Mouse (Mus musculus): ENCODE results near the gene Mtcl1. TPM values are rescaled to one million over a fixed set of nuclear protein-coding genes. Genes with fewer than 3 reads are reported as not detected.
"Not testable (repeated sequence)": the region's sequence is repeated elsewhere in the genome, so short reads cannot be mapped to it uniquely, and the experiment has no call there.

Mtcl1 gene
- polyA plus RNA-seq, 1 experiment from 2014 or later = 0.21 TPM

DNA sequence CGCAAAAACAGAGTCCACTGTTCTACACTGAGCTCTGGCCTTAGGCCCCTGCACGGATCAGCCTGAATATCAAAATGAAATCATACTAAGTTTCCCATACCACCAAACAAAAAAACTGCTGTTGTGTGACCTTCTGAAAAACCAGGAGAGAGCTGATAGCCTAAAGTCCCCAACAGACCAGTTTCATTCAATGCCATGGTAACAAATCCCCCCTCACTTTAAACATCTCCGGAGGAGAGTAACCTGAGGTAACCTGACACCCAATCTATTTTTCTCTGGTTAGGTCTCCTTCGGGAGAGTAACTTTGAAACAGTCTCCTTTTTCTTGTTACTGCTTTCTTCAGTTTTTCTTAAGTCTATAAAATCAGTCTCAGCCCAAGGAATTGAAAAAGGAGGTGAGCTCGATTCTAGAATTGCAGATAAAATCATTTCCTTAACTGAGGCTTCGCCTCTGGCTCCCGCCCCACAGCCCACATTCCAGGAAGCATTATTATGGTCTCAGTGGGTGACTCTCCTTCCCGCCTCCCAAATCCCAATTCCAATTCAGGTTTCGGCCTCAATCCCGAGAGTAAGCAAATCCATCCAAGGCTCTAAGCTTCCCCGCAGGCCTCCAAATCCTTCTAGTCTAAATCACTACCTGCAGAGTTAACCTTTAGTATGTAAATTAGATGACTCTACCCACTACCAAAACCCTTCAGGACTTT lies 10.3 kb downstream of the Mtcl1 start:
- H3K36me3 ChIP-seq (ENCODE audit: control insufficient read depth, insufficient read depth) = no peaks in the 10 kb centered on the region
- WGBS (ENCODE audit: insufficient replicate concordance) = 41% methylated on average over 11 of the region's 11 CpGs
- H3K9me3 ChIP-seq (replicated peaks; ENCODE audit: control insufficient read depth, low read length) = no peaks in the 10 kb centered on the region
- no peak overlapping the region for H3K9ac ChIP-seq (ENCODE audit: low read depth, low read length)
- ATAC-seq (ENCODE audit: low read depth) = no peak
- no peaks in the 10 kb centered on the region for H3K27me3 ChIP-seq (ENCODE audit: control insufficient read depth, insufficient read depth, low read depth, low read length)
- H3K4me2 ChIP-seq (ENCODE audit: low read depth, low read length) = no peak overlapping the region
- no peaks in the 10 kb centered on the region for H3K4me1 ChIP-seq (ENCODE audit: control insufficient read depth, low read depth, low read length)
- H3K4me3 ChIP-seq (ENCODE audit: low read depth, low read length) = no peak overlapping the region
- H3K27ac ChIP-seq (ENCODE audit: low read length) = no peak overlapping the region

DNA sequence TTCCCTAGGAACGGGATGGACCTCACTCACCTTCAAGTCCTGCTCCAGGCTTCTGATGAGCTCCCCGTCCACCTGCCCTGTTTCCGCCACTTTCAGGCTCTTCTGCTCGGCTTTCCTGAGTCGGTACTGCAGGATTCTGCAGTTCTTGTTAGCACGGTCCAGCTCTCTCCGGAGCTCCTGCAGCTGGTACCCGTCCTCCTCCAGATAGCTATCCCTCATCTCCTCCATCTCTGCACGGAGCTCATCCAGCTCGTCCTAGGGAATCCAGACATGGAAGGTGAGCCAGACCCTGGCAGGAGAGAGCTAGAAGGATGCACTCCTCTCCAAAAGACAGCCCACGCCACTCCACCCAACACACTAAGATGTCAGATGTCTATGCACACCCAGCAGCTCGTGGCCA lies 11.4 kb downstream of the Mtcl1 start:
- H3K4me3 ChIP-seq (ENCODE audit: low read depth, low read length) = no peak overlapping the region
- H3K27ac ChIP-seq (ENCODE audit: low read length) = no peak overlapping the region
- no peak overlapping the region for H3K4me2 ChIP-seq (ENCODE audit: low read depth, low read length)
- WGBS (ENCODE audit: insufficient replicate concordance) = 68% methylated on average over 12 of the region's 12 CpGs
- no peaks in the 10 kb centered on the region for H3K4me1 ChIP-seq (ENCODE audit: control insufficient read depth, low read depth, low read length)
- no peaks in the 10 kb centered on the region for H3K36me3 ChIP-seq (ENCODE audit: control insufficient read depth, insufficient read depth)
- no peak overlapping the region for H3K9ac ChIP-seq (ENCODE audit: low read depth, low read length)
- no peaks in the 10 kb centered on the region for H3K27me3 ChIP-seq (ENCODE audit: control insufficient read depth, insufficient read depth, low read depth, low read length)
- no peaks in the 10 kb centered on the region for H3K9me3 ChIP-seq (replicated peaks; ENCODE audit: control insufficient read depth, low read length)
- ATAC-seq (ENCODE audit: low read depth) = no peak

DNA sequence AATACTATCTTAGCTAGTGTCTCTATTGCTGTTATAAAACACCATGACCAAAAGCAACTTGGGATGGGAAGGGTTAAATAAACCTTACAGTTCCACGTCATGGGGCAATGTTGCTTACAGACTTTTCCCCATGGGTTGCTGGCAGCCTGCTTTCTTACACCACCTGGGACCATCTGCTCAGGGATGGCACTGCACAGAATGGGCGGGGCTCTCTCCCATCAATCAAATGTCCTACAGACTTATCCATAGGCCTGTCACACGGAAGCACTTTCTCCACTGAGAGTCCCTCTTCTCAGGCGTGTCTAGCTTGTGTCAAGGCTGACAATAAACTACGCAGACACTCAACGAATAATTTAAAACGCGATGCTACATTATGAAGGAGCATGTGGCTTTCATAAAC lies 12.7 kb downstream of the Mtcl1 start:
- Histone ChIP-seq H3K4me3 (ENCODE audit: low read depth, low read length) (no peak overlapping the region), H3K9ac (ENCODE audit: low read depth, low read length) (no peak overlapping the region), H3K4me2 (ENCODE audit: low read depth, low read length) (no peak overlapping the region), H3K9me3 (replicated peaks; ENCODE audit: control insufficient read depth, low read length) (no peaks in the 10 kb centered on the region), H3K4me1 (ENCODE audit: control insufficient read depth, low read depth, low read length) (no peaks in the 10 kb centered on the region), H3K27me3 (ENCODE audit: control insufficient read depth, insufficient read depth, low read depth, low read length) (no peaks in the 10 kb centered on the region), H3K36me3 (ENCODE audit: control insufficient read depth, insufficient read depth) (no peaks in the 10 kb centered on the region), H3K27ac (ENCODE audit: low read length) (no peak overlapping the region)
- WGBS (ENCODE audit: insufficient replicate concordance) = 61% methylated on average over 8 of the region's 8 CpGs
- ATAC-seq (ENCODE audit: low read depth) = no peak

DNA sequence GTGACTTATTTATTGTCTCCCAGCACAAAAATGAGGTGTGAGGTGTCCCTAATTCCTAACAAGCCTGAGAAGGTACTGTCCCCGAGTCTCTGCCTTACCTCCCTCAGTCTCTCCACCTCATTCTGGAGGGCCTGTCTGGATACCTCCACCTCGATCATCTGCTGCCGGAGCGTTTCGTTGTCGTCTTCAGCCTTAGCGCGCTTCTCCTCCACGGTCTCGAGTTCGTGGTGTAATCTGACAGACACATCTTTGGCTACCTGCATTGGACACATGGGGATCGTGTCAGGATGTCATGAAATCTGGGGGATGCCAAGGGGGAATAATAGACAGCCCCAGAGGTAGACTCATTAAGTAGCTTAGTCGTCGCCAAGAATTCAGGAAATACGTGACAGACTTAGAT lies 13.6 kb downstream of the Mtcl1 start:
- no peaks in the 10 kb centered on the region for H3K9me3 ChIP-seq (replicated peaks; ENCODE audit: control insufficient read depth, low read length)
- WGBS (ENCODE audit: insufficient replicate concordance) = 79% methylated on average over 15 of the region's 15 CpGs
- ATAC-seq (ENCODE audit: low read depth) = no peak

DNA sequence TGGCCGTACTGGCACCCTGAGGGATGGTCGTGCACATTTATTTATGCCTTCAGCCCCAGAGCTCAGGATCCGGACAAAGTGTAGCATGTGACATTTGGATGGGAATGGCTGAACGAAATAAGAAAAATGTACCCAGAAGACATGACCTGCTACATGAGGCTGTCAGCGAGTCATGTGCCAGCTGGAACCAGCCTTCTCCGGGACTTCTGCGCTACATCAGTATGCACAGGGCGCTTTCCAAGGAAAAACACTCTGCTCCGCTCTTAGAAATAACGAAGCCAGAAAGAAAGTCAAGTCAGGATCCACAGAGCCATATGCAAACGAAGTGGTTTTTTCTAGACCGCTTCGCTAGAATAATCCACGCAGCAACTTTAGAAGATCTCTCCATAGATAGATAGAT lies 14.5 kb downstream of the Mtcl1 start:
- no peak overlapping the region for H3K27ac ChIP-seq (ENCODE audit: low read length)

More for the DNA sequence above, 13.6 kb downstream of the Mtcl1 start:
- Histone ChIP-seq H3K27me3 (ENCODE audit: control insufficient read depth, insufficient read depth, low read depth, low read length) (no peaks in the 10 kb centered on the region), H3K4me2 (ENCODE audit: low read depth, low read length) (no peak overlapping the region), H3K36me3 (ENCODE audit: control insufficient read depth, insufficient read depth) (no peaks in the 10 kb centered on the region), H3K27ac (ENCODE audit: low read length) (no peak overlapping the region), H3K9ac (ENCODE audit: low read depth, low read length) (no peak overlapping the region), H3K4me1 (ENCODE audit: control insufficient read depth, low read depth, low read length) (no peaks in the 10 kb centered on the region), H3K4me3 (ENCODE audit: low read depth, low read length) (no peak overlapping the region)

DNA sequence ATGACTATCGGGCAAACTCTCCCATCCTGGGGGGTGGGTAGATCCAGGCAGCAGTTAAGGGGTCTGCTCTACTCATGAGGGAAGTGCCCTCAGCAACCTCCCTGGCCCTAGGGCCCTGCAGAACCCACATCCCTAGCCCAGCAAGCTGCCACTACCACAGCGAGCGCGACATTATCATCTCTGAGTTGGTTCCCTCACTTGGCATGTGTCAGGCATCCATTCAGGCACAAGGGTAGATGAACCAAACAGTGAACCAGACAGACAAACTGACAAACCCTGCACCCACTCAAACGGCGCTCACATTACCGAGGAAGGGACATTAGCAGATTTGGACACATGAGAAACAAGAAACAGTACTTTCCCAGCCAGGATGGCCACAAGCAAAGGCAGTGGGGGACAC lies 15.0 kb downstream of the Mtcl1 start:
- Histone ChIP-seq H3K27ac (ENCODE audit: low read length) (no peak overlapping the region), H3K9ac (ENCODE audit: low read depth, low read length) (no peak overlapping the region), H3K4me1 (ENCODE audit: control insufficient read depth, low read depth, low read length) (no peaks in the 10 kb centered on the region), H3K4me3 (ENCODE audit: low read depth, low read length) (no peak overlapping the region), H3K9me3 (replicated peaks; ENCODE audit: control insufficient read depth, low read length) (no peaks in the 10 kb centered on the region), H3K4me2 (ENCODE audit: low read depth, low read length) (no peak overlapping the region), H3K27me3 (ENCODE audit: control insufficient read depth, insufficient read depth, low read depth, low read length) (no peaks in the 10 kb centered on the region), H3K36me3 (ENCODE audit: control insufficient read depth, insufficient read depth) (no peaks in the 10 kb centered on the region)
- WGBS (ENCODE audit: insufficient replicate concordance) = 75% methylated on average over 7 of the region's 7 CpGs
- no peak for ATAC-seq (ENCODE audit: low read depth)

More for the DNA sequence above, 14.5 kb downstream of the Mtcl1 start:
- no peaks in the 10 kb centered on the region for H3K9me3 ChIP-seq (replicated peaks; ENCODE audit: control insufficient read depth, low read length)
- H3K9ac ChIP-seq (ENCODE audit: low read depth, low read length) = no peak overlapping the region
- 84% methylated on average over 14 of the region's 14 CpGs for WGBS (ENCODE audit: insufficient replicate concordance)
- H3K27me3 ChIP-seq (ENCODE audit: control insufficient read depth, insufficient read depth, low read depth, low read length) = no peaks in the 10 kb centered on the region
- H3K4me1 ChIP-seq (ENCODE audit: control insufficient read depth, low read depth, low read length) = no peaks in the 10 kb centered on the region
- H3K4me2 ChIP-seq (ENCODE audit: low read depth, low read length) = no peak overlapping the region
- ATAC-seq (ENCODE audit: low read depth) = no peak
- no peak overlapping the region for H3K4me3 ChIP-seq (ENCODE audit: low read depth, low read length)
- H3K36me3 ChIP-seq (ENCODE audit: control insufficient read depth, insufficient read depth) = no peaks in the 10 kb centered on the region

DNA sequence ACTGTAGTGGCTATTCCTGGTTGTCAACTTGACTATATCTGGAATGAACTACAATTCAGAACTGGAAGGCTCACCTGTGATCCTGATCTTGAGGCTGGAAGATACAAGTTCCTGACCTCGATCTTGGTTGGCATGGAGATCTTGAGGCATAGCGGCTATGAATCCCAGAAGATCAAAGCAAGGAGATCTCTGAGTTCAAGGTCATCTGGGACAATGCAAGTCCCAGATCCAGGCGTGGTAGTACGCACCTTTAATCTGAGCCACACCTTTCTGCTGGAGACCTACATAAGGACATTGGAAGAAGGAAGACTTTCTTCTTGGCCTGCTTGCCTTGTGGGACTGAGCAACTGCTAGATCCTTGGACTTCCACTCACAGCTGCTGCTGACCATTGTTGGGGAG lies 24.9 kb downstream of the Mtcl1 start:
- not testable (repeated sequence) for H3K9ac ChIP-seq (ENCODE audit: low read depth, low read length); H3K9me3 ChIP-seq (replicated peaks; ENCODE audit: control insufficient read depth, low read length); ATAC-seq (ENCODE audit: low read depth); H3K27ac ChIP-seq (ENCODE audit: low read length); H3K27me3 ChIP-seq (ENCODE audit: control insufficient read depth, insufficient read depth, low read depth, low read length); H3K4me3 ChIP-seq (ENCODE audit: low read depth, low read length); H3K4me1 ChIP-seq (ENCODE audit: control insufficient read depth, low read depth, low read length); H3K36me3 ChIP-seq (ENCODE audit: control insufficient read depth, insufficient read depth); H3K4me2 ChIP-seq (ENCODE audit: low read depth, low read length)
- WGBS (ENCODE audit: insufficient replicate concordance) = 67% methylated on average over 4 of the region's 4 CpGs

DNA sequence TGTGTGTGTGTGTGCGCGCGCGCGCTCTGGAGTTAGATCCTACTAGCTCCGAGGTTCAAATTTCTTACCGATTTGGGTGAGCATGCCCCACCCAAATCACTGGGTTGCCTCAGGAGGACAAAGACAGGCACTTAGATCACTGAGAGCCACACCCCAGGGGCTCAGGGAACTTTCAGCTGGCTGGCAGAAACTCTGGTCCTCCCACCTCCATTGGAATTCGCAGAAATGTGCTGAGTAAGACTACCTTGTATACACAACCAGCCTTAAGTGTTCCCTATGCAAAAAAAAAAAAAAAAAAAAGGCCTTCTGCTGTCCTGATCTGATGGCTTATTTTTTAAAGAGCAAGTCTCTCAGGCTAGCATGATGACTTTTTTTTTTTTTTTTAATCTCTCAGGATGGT lies 30.1 kb downstream of the Mtcl1 start:
- Histone ChIP-seq H3K27ac (ENCODE audit: low read length) (no peak overlapping the region), H3K9me3 (replicated peaks; ENCODE audit: control insufficient read depth, low read length) (no peaks in the 10 kb centered on the region), H3K27me3 (ENCODE audit: control insufficient read depth, insufficient read depth, low read depth, low read length) (no peaks in the 10 kb centered on the region), H3K4me2 (ENCODE audit: low read depth, low read length) (no peak overlapping the region), H3K36me3 (ENCODE audit: control insufficient read depth, insufficient read depth) (no peaks in the 10 kb centered on the region), H3K4me3 (ENCODE audit: low read depth, low read length) (no peak overlapping the region), H3K9ac (ENCODE audit: low read depth, low read length) (no peak overlapping the region), H3K4me1 (ENCODE audit: control insufficient read depth, low read depth, low read length) (no peaks in the 10 kb centered on the region)
- WGBS (ENCODE audit: insufficient replicate concordance) = 72% methylated on average over 8 of the region's 8 CpGs
- no peak for ATAC-seq (ENCODE audit: low read depth)

DNA sequence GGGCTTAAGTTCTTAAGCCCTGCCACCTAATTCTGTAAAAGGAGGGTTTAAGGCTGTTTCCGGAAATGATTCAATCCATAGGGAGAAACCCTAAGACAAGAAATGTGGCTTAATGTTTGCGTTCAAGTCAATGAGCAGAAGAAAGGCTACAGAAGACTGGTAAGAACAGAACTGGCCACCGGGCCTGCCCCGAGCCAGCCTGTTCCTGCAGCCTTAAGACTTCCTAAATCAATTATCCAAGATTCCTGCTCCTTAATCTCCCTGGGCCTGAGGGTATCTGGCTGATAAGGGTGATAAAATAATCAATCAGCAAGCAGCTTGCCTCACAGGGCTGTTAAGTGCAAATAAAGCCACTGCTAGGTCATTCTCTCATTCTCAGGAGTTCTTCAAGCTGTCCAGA lies 31.8 kb downstream of the Mtcl1 start:
- no peaks in the 10 kb centered on the region for H3K9me3 ChIP-seq (replicated peaks; ENCODE audit: control insufficient read depth, low read length)
- H3K27ac ChIP-seq (ENCODE audit: low read length) = no peak overlapping the region
- WGBS (ENCODE audit: insufficient replicate concordance) = 41% methylated on average over 4 of the region's 4 CpGs
- no peaks in the 10 kb centered on the region for H3K4me1 ChIP-seq (ENCODE audit: control insufficient read depth, low read depth, low read length)
- ATAC-seq (ENCODE audit: low read depth) = no peak
- H3K27me3 ChIP-seq (ENCODE audit: control insufficient read depth, insufficient read depth, low read depth, low read length) = no peaks in the 10 kb centered on the region
- H3K4me2 ChIP-seq (ENCODE audit: low read depth, low read length) = no peak overlapping the region
- no peak overlapping the region for H3K9ac ChIP-seq (ENCODE audit: low read depth, low read length)
- H3K36me3 ChIP-seq (ENCODE audit: control insufficient read depth, insufficient read depth) = no peaks in the 10 kb centered on the region
- no peak overlapping the region for H3K4me3 ChIP-seq (ENCODE audit: low read depth, low read length)
